Mouse (Mus musculus): ENCODE measurements around the gene Pfn1.
A peak's percentile ranks its signal among the peaks of the same experiment; 100 is the strongest.

The Pfn1 gene

DNA sequence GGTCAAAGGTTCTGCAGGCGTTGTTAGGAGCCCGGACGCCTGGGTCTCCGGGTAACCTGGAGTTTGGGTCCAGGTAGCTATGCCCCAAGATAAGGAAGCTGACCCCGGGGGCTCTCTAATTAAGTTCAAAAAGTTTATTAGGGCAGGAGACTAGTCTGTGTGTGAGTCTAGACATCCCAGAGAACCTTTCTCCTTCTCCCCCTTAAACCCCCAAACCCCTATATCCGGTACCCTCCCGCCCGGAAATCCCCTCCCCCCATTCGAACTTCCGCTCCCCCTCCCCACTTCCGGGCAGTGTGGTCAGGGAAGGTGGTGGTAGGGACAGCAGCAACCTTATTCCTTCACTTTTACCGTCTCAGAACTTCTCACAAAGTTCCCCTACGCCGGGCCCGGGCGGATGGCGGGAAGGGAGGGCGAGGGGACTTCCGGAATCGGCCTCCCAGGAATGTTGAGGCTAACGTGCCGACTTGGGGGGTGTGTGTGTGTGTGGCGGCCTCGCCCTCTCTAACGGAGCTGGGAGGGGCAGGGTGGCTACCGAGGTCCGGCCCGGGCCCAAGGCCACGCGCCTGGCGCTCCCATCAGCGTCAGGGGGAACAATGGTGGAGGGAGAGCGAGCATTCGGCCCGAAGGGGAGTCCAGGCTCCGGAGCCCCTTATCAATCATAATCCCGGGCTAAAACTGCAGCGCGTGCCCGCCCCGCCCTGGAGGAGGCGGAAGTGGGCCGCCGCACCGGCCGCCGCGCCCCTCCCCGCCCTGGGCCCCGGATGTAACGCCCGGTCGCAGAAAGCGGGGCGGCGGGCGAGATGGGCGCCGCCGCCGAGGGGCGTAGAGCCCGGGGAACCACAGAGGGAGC lies 873 bp downstream of the Pfn1 start:
- DNase-seq: peak; percentile 59 to 75

GRCm38 (mm10) chr11:70652884-70653344 lies 1.5 kb downstream of the Pfn1 start:
- DNase-seq: no peak

GRCm38 (mm10) chr11:70652029-70652883 lies 2.2 kb downstream of the Pfn1 start:
- DNase-seq: peak in 1 of 2 experiments; percentile 66

DNA sequence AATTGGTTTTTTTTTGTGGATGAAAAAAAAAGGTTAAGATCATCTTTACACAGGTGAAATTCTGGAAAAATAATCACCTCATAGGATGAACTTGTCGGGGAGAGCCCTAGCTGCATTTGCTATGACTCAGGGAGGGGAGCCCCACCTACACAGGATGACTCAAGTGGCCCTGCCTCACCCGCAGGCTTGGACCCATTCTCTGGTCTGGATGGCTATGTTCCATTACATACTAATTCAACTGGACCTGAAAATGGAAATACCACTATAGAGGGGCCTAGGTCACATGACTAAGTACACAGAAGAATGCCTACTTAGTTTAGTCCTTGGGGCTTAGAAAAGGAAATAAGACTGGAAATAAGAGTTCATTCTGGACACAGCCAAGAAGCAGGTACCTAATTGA lies 3.1 kb downstream of the Pfn1 start:
- DNase-seq: no peak

GRCm38 (mm10) chr11:70650322-70651175 lies 3.9 kb downstream of the Pfn1 start:
- DNase-seq: no peak

GRCm38 (mm10) chr11:70649185-70649734 lies 5.2 kb downstream of the Pfn1 start:
- DNase-seq: no peak

GRCm38 (mm10) chr11:70648512-70648911 lies 5.9 kb downstream of the Pfn1 start:
- no peak for DNase-seq

DNA sequence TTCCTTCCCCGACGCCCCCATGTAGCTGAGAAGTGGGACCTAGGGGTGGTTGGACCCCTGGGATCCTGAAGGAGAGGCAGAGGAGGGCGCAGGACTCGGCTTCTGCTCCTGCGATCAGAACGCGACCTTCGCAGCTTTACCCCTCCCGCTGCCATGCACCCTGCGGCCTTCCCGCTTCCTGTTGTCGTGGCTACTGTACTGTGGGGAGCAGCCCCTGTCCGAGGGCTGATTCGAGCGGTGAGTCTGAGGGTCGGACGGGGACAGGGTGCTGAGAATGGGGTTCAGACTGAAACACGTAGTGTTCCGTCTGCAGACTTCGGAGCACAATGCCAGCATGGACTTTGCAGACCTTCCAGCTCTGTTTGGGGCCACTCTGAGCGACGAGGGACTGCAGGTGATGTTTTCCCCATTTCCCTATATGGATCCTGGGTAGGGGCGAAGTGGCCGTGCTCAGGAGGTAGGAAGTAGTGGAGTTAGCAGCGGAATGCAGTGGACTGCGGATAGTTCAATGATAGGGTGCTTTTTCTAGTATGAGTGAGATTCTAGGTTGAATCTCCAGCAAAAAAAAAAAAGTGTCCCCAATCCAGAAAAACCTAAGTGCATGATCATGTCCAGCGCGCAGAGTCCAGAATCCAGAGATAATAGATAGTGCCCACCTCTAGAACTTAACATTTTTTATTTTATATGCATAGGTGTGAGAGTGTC lies 6.6 kb downstream of the Pfn1 start:
- peak; percentile 51 to 71 for DNase-seq

DNA sequence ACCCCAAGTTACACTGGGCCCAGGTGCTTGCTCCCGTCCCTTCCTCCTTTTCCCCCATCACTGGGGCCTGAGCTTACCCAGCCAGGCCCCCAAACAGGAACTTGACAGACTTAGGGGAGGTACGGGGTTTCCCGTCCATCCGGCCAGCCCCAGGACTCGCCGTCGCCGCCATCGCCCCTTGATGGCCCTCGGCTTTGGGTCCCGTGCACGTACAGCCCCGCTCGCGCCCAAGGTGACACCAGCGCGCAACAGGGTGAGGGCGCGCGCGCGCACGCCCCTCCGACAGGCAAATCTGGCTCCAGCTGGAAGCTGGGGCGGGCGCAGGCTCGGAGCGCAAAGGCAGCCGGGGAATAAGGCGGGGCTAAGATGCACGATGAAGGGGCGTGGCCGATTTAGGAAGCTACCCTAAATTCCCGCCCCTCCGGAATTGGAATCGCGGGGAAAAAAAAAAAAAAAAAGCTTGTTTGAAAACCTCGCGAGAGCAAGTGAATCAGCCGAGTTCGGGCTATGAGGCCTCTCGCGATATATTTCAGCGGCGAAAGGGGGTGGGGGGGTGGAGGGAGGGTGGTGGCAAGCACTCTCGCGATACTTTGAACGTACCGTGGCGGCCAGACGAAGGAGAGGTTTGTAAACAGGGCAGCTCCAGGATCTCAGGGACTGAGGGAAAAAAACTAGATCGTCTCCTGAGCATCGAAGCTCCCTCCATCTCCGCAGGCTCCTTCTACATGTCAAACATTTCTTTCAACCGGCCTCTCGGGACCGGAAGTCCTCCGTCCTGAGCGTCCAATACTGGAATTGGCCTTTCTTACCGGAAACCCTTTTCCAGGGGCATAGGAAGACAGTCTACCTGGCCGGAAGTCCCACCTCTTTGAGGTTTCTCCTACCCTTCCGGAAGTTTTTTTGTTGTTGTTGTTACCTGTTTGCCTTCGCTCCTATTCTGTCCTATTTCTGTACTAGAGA lies 7.5 kb downstream of the Pfn1 start, which contains the start of the genes Rnf167 and Slc25a11:
TSS of gene Rnf167 (plus strand) at position 545 of the 960 bp plus-strand sequence.
TSS of gene Slc25a11 (minus strand) at position 789 of the 960 bp plus-strand sequence.
- DNase-seq: peak; percentile 95 to 97

GRCm38 (mm10) chr11:70646259-70646555 lies 8.2 kb downstream of the Pfn1 start:
- DNase-seq: no peak

GRCm38 (mm10) chr11:70645461-70646258 lies 8.8 kb downstream of the Pfn1 start:
- DNase-seq: no peak

DNA sequence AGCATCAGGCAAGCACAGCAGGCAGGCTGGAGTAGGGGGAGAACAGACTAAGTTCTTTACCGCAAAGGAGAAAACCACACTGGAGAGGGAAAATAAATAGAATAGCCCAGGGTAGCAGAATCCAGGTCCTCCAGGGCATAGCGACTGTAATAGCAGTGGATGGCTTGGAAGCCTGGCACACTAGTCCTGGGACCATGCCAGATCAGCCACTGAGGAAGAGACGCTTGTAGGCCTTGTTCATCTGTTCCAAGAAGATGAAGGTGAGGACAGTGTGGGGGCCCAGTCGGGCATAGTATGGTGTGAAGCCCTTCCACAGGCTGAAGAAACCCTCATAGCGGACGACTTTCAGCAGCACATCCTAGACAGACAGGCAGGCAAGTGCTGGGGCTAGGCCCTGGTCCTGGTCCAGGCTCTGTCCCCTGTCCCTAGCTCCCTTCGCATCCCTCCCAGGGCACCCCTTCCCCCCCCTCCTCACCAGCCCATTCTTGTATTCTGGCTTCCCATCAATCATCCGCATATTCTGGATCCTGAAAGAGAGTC lies 9.8 kb downstream of the Pfn1 start:
- DNase-seq: no peak

DNA sequence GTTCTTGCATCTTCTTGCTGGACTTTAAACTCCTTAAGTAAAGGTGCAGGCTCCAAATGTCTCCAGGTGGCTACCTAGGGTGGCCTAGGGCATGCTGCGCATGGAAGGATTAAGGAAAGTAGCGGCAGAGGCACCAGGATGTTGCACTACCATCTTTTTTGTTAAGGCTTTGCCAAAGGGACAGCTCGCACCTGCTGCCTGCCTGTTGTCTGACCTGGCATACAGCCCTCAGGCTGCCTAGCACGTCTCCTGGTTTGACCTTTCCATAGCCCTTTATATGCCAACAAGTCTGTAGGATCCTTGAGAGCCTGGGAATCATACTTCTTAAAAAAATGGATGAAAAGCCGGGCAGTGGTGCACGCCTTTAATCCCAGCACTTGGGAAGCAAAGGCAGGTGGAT lies 11.4 kb downstream of the Pfn1 start:
- DNase-seq: no peak

DNA sequence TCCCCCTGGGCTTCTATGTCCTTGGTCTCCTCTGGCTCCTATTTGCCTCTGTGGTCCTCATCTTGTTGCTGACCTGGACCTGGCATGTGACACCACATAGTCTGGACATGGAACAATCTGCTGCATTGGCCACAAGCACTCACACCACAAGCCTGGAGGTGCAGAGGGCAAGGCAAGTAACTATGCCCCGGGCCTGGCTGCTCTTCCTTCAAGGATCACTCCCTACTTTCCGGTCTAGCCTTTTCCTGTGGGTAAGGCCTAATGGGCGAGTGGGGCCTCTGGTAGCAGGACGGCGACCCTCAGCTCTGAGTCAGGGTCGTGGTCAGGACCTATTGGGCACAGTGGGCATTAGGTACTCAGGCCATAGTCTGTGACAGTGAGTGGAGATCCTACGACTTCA lies 13.2 kb downstream of the Pfn1 start:
- no peak for DNase-seq

DNA sequence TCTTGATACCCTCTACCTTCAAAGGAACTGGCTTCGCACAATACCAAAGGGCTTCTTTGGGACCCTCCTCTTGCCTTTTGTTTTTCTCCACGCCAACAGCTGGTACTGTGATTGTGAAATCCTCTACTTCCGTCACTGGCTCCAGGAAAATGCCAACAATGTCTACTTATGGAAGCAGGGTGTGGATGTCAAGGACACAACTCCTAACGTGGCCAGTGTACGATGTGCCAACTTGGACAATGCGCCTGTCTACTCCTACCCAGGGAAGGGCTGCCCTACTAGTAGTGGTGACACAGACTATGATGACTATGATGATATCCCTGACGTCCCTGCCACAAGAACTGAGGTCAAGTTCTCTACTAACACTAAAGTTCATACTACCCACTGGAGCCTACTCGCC lies 14.5 kb downstream of the Pfn1 start:
- no peak for DNase-seq

DNA sequence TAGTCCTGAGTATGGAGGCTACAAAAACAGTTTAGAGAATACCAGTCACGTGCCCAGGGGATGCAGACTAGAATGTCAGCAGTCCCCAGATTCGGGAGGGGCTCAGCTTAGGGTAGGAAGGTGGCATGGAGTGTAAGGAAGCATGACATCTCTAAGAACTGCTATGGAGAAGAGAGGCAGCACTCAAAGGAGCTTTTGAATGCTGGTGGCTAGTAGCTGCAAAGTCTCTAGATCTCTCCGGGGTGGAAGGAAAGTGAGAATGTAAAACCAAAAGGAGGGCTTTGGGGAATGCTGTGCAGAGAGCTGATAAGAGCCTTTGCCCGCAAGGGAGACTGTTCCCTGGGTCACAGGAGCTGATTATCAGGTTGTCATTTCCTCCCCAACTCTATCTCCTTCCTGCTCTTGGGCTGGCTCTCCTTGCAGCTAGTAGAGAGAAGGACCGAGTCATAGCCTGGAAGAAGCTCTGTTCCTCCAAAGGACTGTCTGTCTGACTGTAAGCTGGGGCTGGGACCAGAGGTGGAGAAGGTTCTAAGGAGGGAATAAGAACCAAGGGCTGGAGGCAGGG lies 15.6 kb downstream of the Pfn1 start, which contains the start of gene Gp1ba:
TSS of gene Gp1ba (plus strand) at position 409 of the 565 bp plus-strand sequence.
- DNase-seq: no peak

DNA sequence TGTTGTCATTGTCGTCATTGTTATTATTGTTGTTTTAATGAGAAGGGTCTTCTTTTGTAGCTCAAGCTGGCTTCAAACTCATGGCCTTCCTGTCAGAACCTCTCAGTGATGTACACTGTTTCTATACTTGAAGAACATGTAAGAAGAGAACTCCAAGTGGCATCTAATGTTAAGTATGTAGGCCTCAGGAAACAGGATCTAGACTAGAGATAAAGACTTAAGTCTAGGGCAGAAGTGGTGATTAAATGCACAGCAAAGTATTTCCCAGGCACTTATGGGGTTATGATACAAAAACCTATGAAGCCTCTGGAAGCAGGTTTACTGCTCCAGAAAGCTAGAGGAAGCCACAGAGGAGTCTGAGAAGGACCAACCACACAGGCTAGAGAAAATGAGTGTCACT lies 16.2 kb downstream of the Pfn1 start:
- DNase-seq: no peak

- DNase-seq: no peak
These were observed 16.7 kb downstream of the Pfn1 start for GRCm38 (mm10) chr11:70637764-70638163.

- no peak for DNase-seq
These were observed 18.8 kb downstream of the Pfn1 start for GRCm38 (mm10) chr11:70635601-70636000.
